Comparison of ENCODE assay signal across 8 mouse cellular contexts in genomic region chr10:59223301-59223700, GRCm38 (mm10). TPM values are rescaled to one million over a fixed set of nuclear protein-coding genes. Genes with fewer than 3 reads are reported as not detected.
DNase-seq lines count a peak whose midpoint lies in the region; ATAC-seq and TF ChIP-seq lines count a peak whose summit lies in the region.

No protein-coding gene starts in this region.

- WGBS in thymus, adult 2 months, result 68% methylated on average over 14 of the region's 14 CpGs
- WGBS in liver, embryonic 14.5 days (ENCODE audit: insufficient replicate concordance), result 37% methylated on average over 14 of the region's 14 CpGs

- ATAC-seq in liver, embryonic 14.5 days (ENCODE audit: insufficient read depth), result no peak

- no peak for TF ChIP-seq CTCF in thymus, adult 2 months (IDR thresholded peaks at IDR 0.05; ENCODE audit: borderline replicate concordance, control insufficient read depth, extremely low read depth, insufficient read depth, low read length, poor library complexity)
- TF ChIP-seq CTCF in liver, embryonic 14.5 days (IDR thresholded peaks at IDR 0.05; ENCODE audit: low read depth), result no peak

- peak; percentile 20 for DNase-seq in embryo, embryonic 10 days (ENCODE audit: low spot score)
- DNase-seq in embryo, embryonic 11 days, result no peak
- no peak for DNase-seq in thymus, adult 2 months
- no peak for DNase-seq in thymus, postnatal 10 days (ENCODE audit: low spot score in 2 of 2)
- DNase-seq in liver, embryonic 14.5 days (ENCODE audit: low read depth in 3 of 3, low spot score in 3 of 3), result no peak
- no peak for DNase-seq in urinary bladder, postnatal 10 days (ENCODE audit: low spot score)
- DNase-seq in ovary, adult 18-20 months (ENCODE audit: low spot score), result no peak
- no peak for DNase-seq in cerebellum, postnatal 14 days

- no peak for TF ChIP-seq EP300 in liver, embryonic 14.5 days (IDR thresholded peaks at IDR 0.05; ENCODE audit: low read depth)

- peak overlapping the region; percentile 80 for H3K4me2 ChIP-seq in liver, embryonic 14.5 days (ENCODE audit: low read depth)

- H3K36me3 ChIP-seq in thymus, adult 2 months (ENCODE audit: control insufficient read depth, insufficient read depth, low read length), result no peaks in the 10 kb centered on the region
- H3K36me3 ChIP-seq in liver, embryonic 14.5 days (replicated peaks; ENCODE audit: control insufficient read depth, insufficient read depth, low read depth), result no peaks in the 10 kb centered on the region

- H3K27me3 ChIP-seq in thymus, adult 2 months (ENCODE audit: control insufficient read depth, insufficient read depth, low read length), result peaks cover 16% of the 10 kb centered on the region; the same call in 1 of the 2 replicates
- peaks cover 47% of the 10 kb centered on the region for H3K27me3 ChIP-seq in liver, embryonic 14.5 days (ENCODE audit: control insufficient read depth, insufficient read depth, low read length)

- TF ChIP-seq POLR2A in thymus, adult 2 months (IDR thresholded peaks at IDR 0.05; ENCODE audit: control insufficient read depth, extremely low read depth, insufficient read depth, low read length, poor library complexity), result no peak

- no peaks in the 10 kb centered on the region for H3K9me3 ChIP-seq in liver, embryonic 14.5 days (ENCODE audit: control insufficient read depth, low read length)

- H3K4me3 ChIP-seq in thymus, adult 2 months (ENCODE audit: control insufficient read depth, insufficient read depth, low read length), result 0 out of 2 replicates have a peak overlapping the region, but pooled peaks have one; percentile 7
- H3K4me3 ChIP-seq in liver, embryonic 14.5 days (ENCODE audit: insufficient read depth in 1 of 2, low read depth in 2 of 2, low read length in 2 of 2), result peak overlapping the region; percentile 62 to 64; a peak in 3 of 4 replicates

- H3K9ac ChIP-seq in liver, embryonic 14.5 days (replicated peaks), result no peak overlapping the region

- no peak overlapping the region for H3K27ac ChIP-seq in thymus, adult 2 months (ENCODE audit: control insufficient read depth, insufficient read depth, low read length)
- no peak overlapping the region for H3K27ac ChIP-seq in liver, embryonic 14.5 days

- peaks cover 14% of the 10 kb centered on the region for H3K4me1 ChIP-seq in thymus, adult 2 months (replicated peaks; ENCODE audit: control insufficient read depth, insufficient read depth, low read length)
- H3K4me1 ChIP-seq in liver, embryonic 14.5 days (replicated peaks; ENCODE audit: control insufficient read depth in 2 of 2, insufficient read depth in 2 of 2, low read length in 1 of 2), result no peaks in the 10 kb centered on the region

RNA-seq across cellular contexts. Expression of gene Sowahc, which starts 1.5 kb away (rescaled TPM):
- polyA plus RNA-seq in thymus, adult 2 months (2012; rRNA removed), result 2.4 and 2.6 TPM in 2 replicates
- 0.73 and 0.95 TPM in 2 replicates for polyA plus RNA-seq in liver, embryonic 14.5 days (2012; rRNA removed)
- polyA plus RNA-seq in liver, embryonic 14.5 days (2014; fragmentation: Nextera tagmentation; extraction: Ambion mirVana), result 1.1 and 1.4 TPM in 2 replicates

RNA-seq across cellular contexts. Expression of gene Sept10, which starts 1.7 kb away (rescaled TPM):
- 1.7 and 3.1 TPM in 2 replicates for polyA plus RNA-seq in thymus, adult 2 months (2012; rRNA removed)
- 5.2 and 8.1 TPM in 2 replicates for polyA plus RNA-seq in liver, embryonic 14.5 days (2012; rRNA removed)
- 10.2 and 10.9 TPM in 2 replicates for polyA plus RNA-seq in liver, embryonic 14.5 days (2014; fragmentation: Nextera tagmentation; extraction: Ambion mirVana)
